10 mouse cellular contexts compared by ENCODE assay signal in the genomic region with DNA sequence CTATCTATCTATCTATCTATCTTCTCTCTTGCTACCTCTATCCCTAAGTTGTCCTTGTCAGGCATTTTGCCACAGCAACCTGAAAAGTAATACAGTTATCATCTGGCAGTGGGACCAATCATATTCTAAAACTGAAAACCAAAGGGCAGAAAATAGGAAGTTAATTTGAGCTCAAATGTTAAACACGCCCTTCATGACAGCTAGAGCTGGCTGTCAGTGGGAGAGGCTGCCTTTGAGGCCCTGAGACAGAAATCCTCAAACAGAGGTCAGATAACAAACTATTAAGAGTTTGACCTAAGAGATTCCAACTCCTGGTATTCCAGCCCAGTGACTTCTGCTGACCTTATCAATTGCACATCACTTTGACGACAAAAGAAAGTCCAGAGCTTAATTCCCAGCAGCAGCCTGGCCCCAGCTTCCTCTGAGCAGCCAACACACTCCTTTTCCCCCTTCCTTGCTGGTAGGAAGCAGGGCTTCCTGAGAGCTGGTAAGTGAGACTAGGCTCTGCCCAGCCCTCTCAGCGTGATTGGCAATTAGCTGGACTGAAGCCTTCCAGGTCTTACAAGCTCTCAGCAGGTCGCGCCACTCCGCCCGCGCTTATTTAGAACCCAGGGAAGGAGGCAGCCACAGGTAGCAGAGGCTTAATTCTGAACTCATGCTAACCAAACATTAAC.
DNase-seq lines count a peak whose midpoint lies in the region; ATAC-seq and TF ChIP-seq lines count a peak whose summit lies in the region.
"Had no signal": no experiment of that assay in that cellular context is flagged by ENCODE, and none has a peak within 500 bp of the region (broad histone marks: within the 10 kb centered on the region; RNA-seq: fewer than 3 reads in every experiment).

No protein-coding gene starts in this region.

- no peaks in the 10 kb centered on the region for H3K9me3 ChIP-seq in stomach, postnatal 0 days (ENCODE audit: control insufficient read depth, low read length)

- H3K36me3 ChIP-seq in stomach, postnatal 0 days (ENCODE audit: control insufficient read depth, insufficient read depth, low read length) = no peaks in the 10 kb centered on the region

- no peak for TF ChIP-seq EP300 in stomach, postnatal 0 days (optimal IDR thresholded peaks at IDR 0.05)

- no peak overlapping the region for H3K4me2 ChIP-seq in stomach, postnatal 0 days (replicated peaks; ENCODE audit: low read depth)

- DNase-seq in lung, postnatal 14 days = peak; percentile 2
- no peak for DNase-seq in lung, postnatal 36 days
- DNase-seq in cerebellum, adult 9-11 months = peak; percentile 54
- DNase-seq in forelimb bud, embryonic 11.5 days (ENCODE audit: low read depth, low spot score) = peak; percentile 46
- DNase-seq in stomach, postnatal 0 days (ENCODE audit: low spot score) = peak; percentile 18
- DNase-seq in adrenal gland, adult 18-20 months (ENCODE audit: low spot score in 2 of 2) = no peak
- DNase-seq in frontal cortex, postnatal 14 days (ENCODE audit: low spot score in 2 of 2) = no peak
- DNase-seq: adrenal gland, adult 2 months; gastrocnemius, postnatal 10 days had no signal

- no peaks in the 10 kb centered on the region for H3K4me1 ChIP-seq in stomach, postnatal 0 days (replicated peaks; ENCODE audit: control insufficient read depth, insufficient read depth)

- no peak overlapping the region for H3K4me3 ChIP-seq in stomach, postnatal 0 days (ENCODE audit: low read depth, low read length)
- H3K4me3 ChIP-seq: myocyte had no signal

- 28% methylated on average over 8 of the region's 8 CpGs for WGBS in stomach, postnatal 0 days

- TF ChIP-seq CTCF in stomach, postnatal 0 days (IDR thresholded peaks at IDR 0.05; ENCODE audit: low read depth) = no peak

- H3K27ac ChIP-seq in stomach, postnatal 0 days (replicated peaks) = peak overlapping the region; percentile 1

- no peak overlapping the region for H3K9ac ChIP-seq in stomach, postnatal 0 days (ENCODE audit: low read length)

- no peak for ATAC-seq in stomach, postnatal 0 days (ENCODE audit: low FRiP score, low TSS enrichment)

- no peaks in the 10 kb centered on the region for H3K27me3 ChIP-seq in stomach, postnatal 0 days (ENCODE audit: control insufficient read depth, insufficient read depth, low read length)

Comparison
In these comparisons a context has a peak if more than half of its experiments do, and no peak if none do; other contexts are left out.
1. DNase-seq: peak in lung, postnatal 14 days (single experiment), cerebellum, adult 9-11 months (single experiment), forelimb bud, embryonic 11.5 days (single experiment) and stomach, postnatal 0 days (single experiment); none in lung, postnatal 36 days (single experiment), adrenal gland, adult 18-20 months (0 of 2) and frontal cortex, postnatal 14 days (0 of 2).